Mouse (Mus musculus) myocyte (in vitro differentiated cells): ENCODE measurements at regions not wholly inside any gene's neighbourhood (a gene's known extent, or its start where the extent isn't known, plus 50 kb on each side); places are given as distances from the start of the nearest gene placed in this dataset.

Experiments
- MAX ChIP-seq: IDR thresholded peaks from one replicate; pipeline ENCODE4 v1.6.1; 2011; ENCODE audit warnings: low read depth, mild to moderate bottlenecking, control low read depth
- POLR2A ChIP-seq: IDR thresholded peaks from one replicate; pipeline ENCODE4 v1.6.1; 2011; ENCODE audit warnings: low read depth, mild to moderate bottlenecking, control low read depth, moderate library complexity; ENCODE audit not compliant: insufficient read length

DNA sequence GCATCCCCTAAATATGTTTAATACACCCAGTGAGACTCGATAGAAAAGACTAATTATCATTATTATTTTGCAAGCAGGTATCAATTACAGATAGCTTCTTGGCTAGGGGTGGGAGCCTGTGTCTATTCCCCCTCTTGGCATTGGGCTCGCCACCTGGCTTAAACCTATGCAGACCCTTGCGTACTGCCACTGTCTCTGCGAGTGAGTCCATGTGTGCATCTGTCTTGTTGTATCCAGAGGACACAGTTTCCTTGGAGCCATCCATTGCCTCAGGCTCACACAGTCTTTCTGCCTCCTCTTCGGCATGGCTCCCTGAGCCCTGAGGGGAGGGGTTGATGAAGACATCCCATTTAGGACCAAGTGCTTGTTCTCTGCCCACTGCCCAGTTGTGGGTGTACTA, 99.1 kb upstream of the Mrps22 start:
- TF ChIP-seq POLR2A = no peak
- TF ChIP-seq MAX = no peak
